Mouse (Mus musculus): ENCODE results near the gene Arhgef28. TPM values are rescaled to one million over a fixed set of nuclear protein-coding genes. Genes with fewer than 3 reads are reported as not detected.
"Not testable (repeated sequence)": the region's sequence is repeated elsewhere in the genome, so short reads cannot be mapped to it uniquely, and the experiment has no call there.

The Arhgef28 gene
- polyA plus RNA-seq, 1 experiment from 2014 or later: 9.9 TPM

- H3K4me3 ChIP-seq (ENCODE audit: low read depth, low read length): no peak overlapping the region
- H3K9ac ChIP-seq (ENCODE audit: low read length): no peak overlapping the region
- H3K27ac ChIP-seq (ENCODE audit: low read depth, low read length): 0 out of 2 replicates have a peak overlapping the region, but pooled peaks have one; percentile 21
- ATAC-seq: no peak
- no peaks in the 10 kb centered on the region for H3K36me3 ChIP-seq (ENCODE audit: control insufficient read depth, insufficient read depth, low read length)
- WGBS: 82% methylated on average over 12 of the region's 12 CpGs
- H3K4me2 ChIP-seq (ENCODE audit: low read length): no peak overlapping the region
- 0 out of 2 replicates have a peak, but pooled peaks cover 4% of the 10 kb centered on the region for H3K4me1 ChIP-seq (ENCODE audit: control insufficient read depth, insufficient read depth, low read length)
- H3K27me3 ChIP-seq (replicated peaks; ENCODE audit: control insufficient read depth, insufficient read depth, low read length): no peaks in the 10 kb centered on the region
- no peaks in the 10 kb centered on the region for H3K9me3 ChIP-seq (replicated peaks; ENCODE audit: control insufficient read depth, low read length)
- no peak for DNase-seq (ENCODE audit: low spot score)
Measured at GRCm38 (mm10) chr13:98027641-98028204, 178.5 kb downstream of the Arhgef28 start.

- no peak for ATAC-seq
- Histone ChIP-seq H3K4me2 (ENCODE audit: low read length) (no peak overlapping the region), H3K27me3 (replicated peaks; ENCODE audit: control insufficient read depth, insufficient read depth, low read length) (no peaks in the 10 kb centered on the region), H3K4me1 (ENCODE audit: control insufficient read depth, insufficient read depth, low read length) (0 out of 2 replicates have a peak, but pooled peaks cover 4% of the 10 kb centered on the region), H3K36me3 (ENCODE audit: control insufficient read depth, insufficient read depth, low read length) (no peaks in the 10 kb centered on the region), H3K4me3 (ENCODE audit: low read depth, low read length) (no peak overlapping the region), H3K27ac (ENCODE audit: low read depth, low read length) (no peak overlapping the region), H3K9me3 (replicated peaks; ENCODE audit: control insufficient read depth, low read length) (no peaks in the 10 kb centered on the region), H3K9ac (ENCODE audit: low read length) (no peak overlapping the region)
- no peak for DNase-seq (ENCODE audit: low spot score)
- 84% methylated on average over 5 of the region's 5 CpGs for WGBS
Measured at GRCm38 (mm10) chr13:98027122-98027521, 179.1 kb downstream of the Arhgef28 start.

GRCm38 (mm10) chr13:98025706-98026504 is 180.3 kb downstream of the Arhgef28 start:
- Histone ChIP-seq H3K4me2 (ENCODE audit: low read length) (no peak overlapping the region), H3K4me1 (ENCODE audit: control insufficient read depth, insufficient read depth, low read length) (0 out of 2 replicates have a peak, but pooled peaks cover 4% of the 10 kb centered on the region), H3K27ac (ENCODE audit: low read depth, low read length) (no peak overlapping the region), H3K27me3 (replicated peaks; ENCODE audit: control insufficient read depth, insufficient read depth, low read length) (no peaks in the 10 kb centered on the region), H3K36me3 (ENCODE audit: control insufficient read depth, insufficient read depth, low read length) (no peaks in the 10 kb centered on the region), H3K9ac (ENCODE audit: low read length) (no peak overlapping the region), H3K9me3 (replicated peaks; ENCODE audit: control insufficient read depth, low read length) (no peaks in the 10 kb centered on the region), H3K4me3 (ENCODE audit: low read depth, low read length) (no peak overlapping the region)
- DNase-seq (ENCODE audit: low spot score) (no peak), ATAC-seq (no peak; the same call in 1 of the 2 replicates)
- WGBS: 80% methylated on average over 26 of the region's 26 CpGs

- DNase-seq (ENCODE audit: low spot score) (peak; percentile 34), ATAC-seq (peak; percentile 44; the same call in 1 of the 2 replicates)
- Histone ChIP-seq H3K4me1 (ENCODE audit: control insufficient read depth, insufficient read depth, low read length) (0 out of 2 replicates have a peak, but pooled peaks cover 4% of the 10 kb centered on the region), H3K4me2 (ENCODE audit: low read length) (no peak overlapping the region), H3K27me3 (replicated peaks; ENCODE audit: control insufficient read depth, insufficient read depth, low read length) (no peaks in the 10 kb centered on the region), H3K36me3 (ENCODE audit: control insufficient read depth, insufficient read depth, low read length) (no peaks in the 10 kb centered on the region), H3K9ac (ENCODE audit: low read length) (no peak overlapping the region), H3K27ac (ENCODE audit: low read depth, low read length) (no peak overlapping the region), H3K4me3 (ENCODE audit: low read depth, low read length) (no peak overlapping the region), H3K9me3 (replicated peaks; ENCODE audit: control insufficient read depth, low read length) (no peaks in the 10 kb centered on the region)
- 85% methylated on average over 7 of the region's 7 CpGs for WGBS
Measured at GRCm38 (mm10) chr13:98025162-98025561, 181.1 kb downstream of the Arhgef28 start.

GRCm38 (mm10) chr13:98024680-98025079 is 181.6 kb downstream of the Arhgef28 start:
- no peaks in the 10 kb centered on the region for H3K27me3 ChIP-seq (replicated peaks; ENCODE audit: control insufficient read depth, insufficient read depth, low read length)
- H3K36me3 ChIP-seq (ENCODE audit: control insufficient read depth, insufficient read depth, low read length): no peaks in the 10 kb centered on the region
- DNase-seq (ENCODE audit: low spot score) (no peak), ATAC-seq (no peak)
- no peak overlapping the region for H3K9ac ChIP-seq (ENCODE audit: low read length)
- H3K4me3 ChIP-seq (ENCODE audit: low read depth, low read length): no peak overlapping the region
- H3K4me1 ChIP-seq (ENCODE audit: control insufficient read depth, insufficient read depth, low read length): 0 out of 2 replicates have a peak, but pooled peaks cover 4% of the 10 kb centered on the region
- H3K9me3 ChIP-seq (replicated peaks; ENCODE audit: control insufficient read depth, low read length): no peaks in the 10 kb centered on the region
- H3K27ac ChIP-seq (ENCODE audit: low read depth, low read length): no peak overlapping the region
- no peak overlapping the region for H3K4me2 ChIP-seq (ENCODE audit: low read length)
- 92% methylated on average over 12 of the region's 12 CpGs for WGBS

GRCm38 (mm10) chr13:98021906-98022305 is 184.3 kb downstream of the Arhgef28 start:
- ATAC-seq: no peak
- no peak overlapping the region for H3K4me3 ChIP-seq (ENCODE audit: low read depth, low read length)
- H3K9me3 ChIP-seq (replicated peaks; ENCODE audit: control insufficient read depth, low read length): no peaks in the 10 kb centered on the region
- no peak overlapping the region for H3K4me2 ChIP-seq (ENCODE audit: low read length)
- no peaks in the 10 kb centered on the region for H3K27me3 ChIP-seq (replicated peaks; ENCODE audit: control insufficient read depth, insufficient read depth, low read length)
- H3K36me3 ChIP-seq (ENCODE audit: control insufficient read depth, insufficient read depth, low read length): no peaks in the 10 kb centered on the region
- no peak for DNase-seq (ENCODE audit: low spot score)
- H3K27ac ChIP-seq (ENCODE audit: low read depth, low read length): no peak overlapping the region
- 77% methylated on average over 4 of the region's 4 CpGs for WGBS
- peaks cover 2% of the 10 kb centered on the region; the same call in 1 of the 2 replicates for H3K4me1 ChIP-seq (ENCODE audit: control insufficient read depth, insufficient read depth, low read length)
- no peak overlapping the region for H3K9ac ChIP-seq (ENCODE audit: low read length)

GRCm38 (mm10) chr13:98018837-98019236 is 187.4 kb downstream of the Arhgef28 start:
- not testable (repeated sequence) for DNase-seq (ENCODE audit: low spot score); ATAC-seq; H3K27me3 ChIP-seq (replicated peaks; ENCODE audit: control insufficient read depth, insufficient read depth, low read length); H3K9ac ChIP-seq (ENCODE audit: low read length); H3K4me1 ChIP-seq (ENCODE audit: control insufficient read depth, insufficient read depth, low read length); H3K4me2 ChIP-seq (ENCODE audit: low read length); H3K9me3 ChIP-seq (replicated peaks; ENCODE audit: control insufficient read depth, low read length); H3K4me3 ChIP-seq (ENCODE audit: low read depth, low read length); H3K36me3 ChIP-seq (ENCODE audit: control insufficient read depth, insufficient read depth, low read length); H3K27ac ChIP-seq (ENCODE audit: low read depth, low read length)
- 93% methylated on average over 8 of the region's 8 CpGs for WGBS

- no peak overlapping the region for H3K27ac ChIP-seq (ENCODE audit: low read depth, low read length)
- ATAC-seq: peak; percentile 83
- no peaks in the 10 kb centered on the region for H3K27me3 ChIP-seq (replicated peaks; ENCODE audit: control insufficient read depth, insufficient read depth, low read length)
- no peaks in the 10 kb centered on the region for H3K36me3 ChIP-seq (ENCODE audit: control insufficient read depth, insufficient read depth, low read length)
- H3K4me2 ChIP-seq (ENCODE audit: low read length): peak overlapping the region; percentile 92
- H3K4me3 ChIP-seq (ENCODE audit: low read depth, low read length): peak overlapping the region; percentile 43
- peak overlapping the region; percentile 65 for H3K9ac ChIP-seq (ENCODE audit: low read length)
- peaks cover 2% of the 10 kb centered on the region; the same call in 1 of the 2 replicates for H3K4me1 ChIP-seq (ENCODE audit: control insufficient read depth, insufficient read depth, low read length)
- peak; percentile 67 for DNase-seq (ENCODE audit: low spot score)
- no peaks in the 10 kb centered on the region for H3K9me3 ChIP-seq (replicated peaks; ENCODE audit: control insufficient read depth, low read length)
- WGBS: 15% methylated on average over 12 of the region's 12 CpGs
Measured at GRCm38 (mm10) chr13:98016923-98017588, 189.2 kb downstream of the Arhgef28 start.
